Comparison of ENCODE assay signal across 8 mouse cellular contexts in the genomic region with DNA sequence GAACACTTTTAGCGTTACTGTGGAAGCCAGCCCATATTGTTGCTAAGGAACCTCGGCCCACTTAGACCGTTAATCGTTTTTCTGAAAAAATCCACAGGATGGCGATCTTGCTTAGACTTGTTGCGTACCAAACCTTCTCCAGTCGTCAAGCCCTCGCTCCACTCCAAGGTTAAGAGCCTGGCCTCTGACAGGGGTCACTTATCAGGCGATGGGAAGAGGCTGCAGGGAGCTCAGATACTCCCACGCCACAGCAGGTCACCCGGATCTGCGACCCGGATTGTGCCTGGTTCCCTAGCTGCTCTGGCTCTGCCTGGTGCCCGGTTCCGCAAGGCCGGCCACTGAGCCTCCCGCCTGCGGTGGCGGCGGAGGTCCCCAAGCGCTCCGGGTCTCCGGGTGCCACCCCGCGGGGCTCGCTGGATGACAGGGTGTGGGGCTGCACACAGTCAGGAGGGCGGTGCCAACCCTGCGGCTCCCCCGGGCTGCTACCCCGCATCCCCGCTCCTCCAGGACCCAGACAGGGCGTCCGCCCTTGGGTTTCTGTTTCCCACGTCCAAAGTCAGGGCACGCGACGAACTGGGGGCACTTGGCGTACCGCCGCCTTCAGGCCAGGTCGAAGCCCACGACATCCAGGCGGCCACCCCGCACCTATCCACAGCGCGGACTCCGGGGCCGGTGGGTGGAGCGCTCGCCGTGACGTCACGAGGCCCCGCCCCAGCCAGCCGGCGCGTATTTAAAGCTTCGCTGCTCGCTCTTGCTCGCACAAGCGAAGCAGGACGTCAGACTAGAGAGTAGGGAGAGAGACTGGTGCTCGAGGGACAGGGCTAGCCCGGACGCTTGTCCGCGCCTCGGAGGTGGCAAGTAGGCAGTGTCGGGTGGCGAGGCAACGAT. TPM values are rescaled to one million over a fixed set of nuclear protein-coding genes. Genes with fewer than 3 reads are reported as not detected.
DNase-seq lines count a peak whose midpoint lies in the region; ATAC-seq and TF ChIP-seq lines count a peak whose summit lies in the region.

Gene Plk2, plus strand, starts transcription at position 756 of the 888 bp plus-strand sequence.

- no peaks in the 10 kb centered on the region for H3K27me3 ChIP-seq in heart, embryonic 10.5 days (ENCODE audit: insufficient read depth, poor library complexity, severe bottlenecking)
- H3K27me3 ChIP-seq in kidney, embryonic 14.5 days (ENCODE audit: control insufficient read depth, insufficient read depth, low read length), result no peaks in the 10 kb centered on the region
- H3K27me3 ChIP-seq in limb, embryonic 14.5 days (ENCODE audit: control insufficient read depth, insufficient read depth, low read length), result no peaks in the 10 kb centered on the region
- H3K27me3 ChIP-seq in midbrain, embryonic 16.5 days (ENCODE audit: control insufficient read depth, insufficient read depth, low read depth, low read length), result no peaks in the 10 kb centered on the region
- peaks cover 1% of the 10 kb centered on the region for H3K27me3 ChIP-seq in spleen, adult 2 months (ENCODE audit: control insufficient read depth, insufficient read depth, low read length)

- DNase-seq in 416B (ENCODE audit: low read depth), result peak; percentile 16
- peak; percentile 96 for DNase-seq in brain, adult 2 months (ENCODE audit: low read depth, low spot score)
- DNase-seq in heart, embryonic 10.5 days (ENCODE audit: low spot score), result peak; percentile 95
- peak; percentile 94 for DNase-seq in limb, embryonic 14.5 days (ENCODE audit: low spot score)
- DNase-seq in spleen, adult 2 months (ENCODE audit: low read depth in 1 of 2, low spot score in 2 of 2), result peak; percentile 77 to 88

- H3K9me3 ChIP-seq in heart, embryonic 10.5 days, result no peaks in the 10 kb centered on the region
- 0 out of 2 replicates have a peak, but pooled peaks cover under 1% of the 10 kb centered on the region for H3K9me3 ChIP-seq in kidney, embryonic 14.5 days (ENCODE audit: control insufficient read depth, low read length)
- H3K9me3 ChIP-seq in limb, embryonic 14.5 days (ENCODE audit: control insufficient read depth, low read length), result peaks cover under 1% of the 10 kb centered on the region; the same call in 1 of the 2 replicates
- peaks cover 2% of the 10 kb centered on the region; the same call in 1 of the 2 replicates for H3K9me3 ChIP-seq in midbrain, embryonic 16.5 days (replicated peaks; ENCODE audit: control insufficient read depth, low read length, poor library complexity, severe bottlenecking)

- H3K9ac ChIP-seq in kidney, embryonic 14.5 days (ENCODE audit: low read depth, low read length), result peak within 1 kb of the TSS; percentile 60
- H3K9ac ChIP-seq in limb, embryonic 14.5 days (ENCODE audit: low read depth, low read length, severe bottlenecking), result peak within 1 kb of the TSS; percentile 90
- peak within 1 kb of the TSS; percentile 97 for H3K9ac ChIP-seq in midbrain, embryonic 16.5 days (ENCODE audit: low read depth, low read length)

- peak within 1 kb of the TSS; percentile 94 for H3K4me2 ChIP-seq in kidney, embryonic 14.5 days (replicated peaks; ENCODE audit: low read depth, low read length)
- peak within 1 kb of the TSS; percentile 100 for H3K4me2 ChIP-seq in limb, embryonic 14.5 days (replicated peaks; ENCODE audit: low read depth, low read length, severe bottlenecking)
- H3K4me2 ChIP-seq in midbrain, embryonic 16.5 days (ENCODE audit: low read length), result peak within 1 kb of the TSS; percentile 82

- no peaks in the 10 kb centered on the region for H3K4me1 ChIP-seq in embryonic fibroblast, embryonic 13.5 days (ENCODE audit: control insufficient read depth, insufficient read depth, low read length)
- H3K4me1 ChIP-seq in heart, embryonic 10.5 days, result peaks cover 10% of the 10 kb centered on the region
- no peaks in the 10 kb centered on the region for H3K4me1 ChIP-seq in kidney, embryonic 14.5 days (ENCODE audit: control insufficient read depth, insufficient read depth, low read length)
- H3K4me1 ChIP-seq in limb, embryonic 14.5 days (ENCODE audit: control insufficient read depth, insufficient read depth, low read length), result peaks cover 12% of the 10 kb centered on the region
- peaks cover 17% of the 10 kb centered on the region for H3K4me1 ChIP-seq in midbrain, embryonic 16.5 days (ENCODE audit: control insufficient read depth, insufficient read depth, low read length)
- H3K4me1 ChIP-seq in spleen, adult 2 months (ENCODE audit: control insufficient read depth, insufficient read depth, insufficient read length), result no peaks in the 10 kb centered on the region

- peak; percentile 95 for ATAC-seq in kidney, embryonic 14.5 days (ENCODE audit: low FRiP score, low TSS enrichment)
- ATAC-seq in limb, embryonic 14.5 days (ENCODE audit: low FRiP score, low read depth), result peak; percentile 94
- ATAC-seq in midbrain, embryonic 16.5 days, result peak; percentile 94

- H3K36me3 ChIP-seq in heart, embryonic 10.5 days, result peaks cover 32% of the 10 kb centered on the region
- H3K36me3 ChIP-seq in kidney, embryonic 14.5 days (ENCODE audit: control insufficient read depth, insufficient read depth, low read length), result peaks cover 21% of the 10 kb centered on the region
- H3K36me3 ChIP-seq in limb, embryonic 14.5 days (ENCODE audit: control insufficient read depth, insufficient read depth, low read length), result peaks cover 29% of the 10 kb centered on the region
- H3K36me3 ChIP-seq in midbrain, embryonic 16.5 days (ENCODE audit: control insufficient read depth, insufficient read depth, low read length), result peaks cover 22% of the 10 kb centered on the region
- H3K36me3 ChIP-seq in spleen, adult 2 months (ENCODE audit: control insufficient read depth, insufficient read depth, low read length), result peaks cover 2% of the 10 kb centered on the region

- peak; percentile 40; the same call in 1 of the 2 replicates for TF ChIP-seq CTCF in embryonic fibroblast, embryonic 13.5 days (IDR thresholded peaks at IDR 0.05; ENCODE audit: borderline replicate concordance, insufficient read depth, low read length)
- TF ChIP-seq CTCF in spleen, adult 2 months (IDR thresholded peaks at IDR 0.05; ENCODE audit: extremely low read depth, insufficient read depth, insufficient read length, insufficient replicate concordance), result peak; percentile 26; the same call in 1 of the 2 replicates

- peak within 1 kb of the TSS; percentile 83 for H3K27ac ChIP-seq in embryonic fibroblast, embryonic 13.5 days (ENCODE audit: insufficient read depth, low read length)
- peak within 1 kb of the TSS; percentile 89 for H3K27ac ChIP-seq in heart, embryonic 10.5 days
- H3K27ac ChIP-seq in kidney, embryonic 14.5 days (ENCODE audit: low read depth, low read length), result peak within 1 kb of the TSS; percentile 83
- H3K27ac ChIP-seq in limb, embryonic 14.5 days (replicated peaks; ENCODE audit: low read depth, low read length), result peak within 1 kb of the TSS; percentile 80
- H3K27ac ChIP-seq in midbrain, embryonic 16.5 days (ENCODE audit: low read length), result peak within 1 kb of the TSS; percentile 96
- H3K27ac ChIP-seq in spleen, adult 2 months (ENCODE audit: insufficient read depth, low read length), result peak within 1 kb of the TSS; percentile 53

- peak within 1 kb of the TSS; percentile 94 for H3K4me3 ChIP-seq in embryonic fibroblast, embryonic 13.5 days (ENCODE audit: insufficient read depth, low read length)
- H3K4me3 ChIP-seq in heart, embryonic 10.5 days, result peak within 1 kb of the TSS; percentile 82
- H3K4me3 ChIP-seq in kidney, embryonic 14.5 days (ENCODE audit: low read length), result peak within 1 kb of the TSS; percentile 56
- H3K4me3 ChIP-seq in limb, embryonic 14.5 days (replicated peaks; ENCODE audit: low read length), result peak within 1 kb of the TSS; percentile 78
- H3K4me3 ChIP-seq in midbrain, embryonic 16.5 days (ENCODE audit: low read depth, low read length), result peak within 1 kb of the TSS; percentile 88
- H3K4me3 ChIP-seq in spleen, adult 2 months (ENCODE audit: extremely low read depth, insufficient read depth, insufficient read length), result peak within 1 kb of the TSS; percentile 73

- under 1% methylated on average over 71 of the region's 71 CpGs for WGBS in heart, embryonic 10.5 days
- under 1% methylated on average over 71 of the region's 71 CpGs for WGBS in kidney, embryonic 14.5 days
- under 1% methylated on average over 70 of the region's 71 CpGs for WGBS in limb, embryonic 14.5 days
- under 1% methylated on average over 71 of the region's 71 CpGs for WGBS in midbrain, embryonic 16.5 days
- under 1% methylated on average over 71 of the region's 71 CpGs for WGBS in spleen, adult 2 months

- TF ChIP-seq POLR2A in embryonic fibroblast, embryonic 13.5 days (IDR thresholded peaks at IDR 0.05; ENCODE audit: low read depth, low read length), result peak; percentile 100
- peak; percentile 100; the same call in 1 of the 2 replicates for TF ChIP-seq POLR2A in limb, embryonic 14.5 days (IDR thresholded peaks at IDR 0.05; ENCODE audit: borderline replicate concordance, extremely low read depth, insufficient read depth, insufficient read length)
- TF ChIP-seq POLR2A in spleen, adult 2 months (IDR thresholded peaks at IDR 0.05; ENCODE audit: low read depth, low read length), result peak; percentile 96

RNA-seq across cellular contexts. Expression of gene Plk2, which starts in this region (rescaled TPM):
- 175 and 227 TPM in 2 replicates for polyA plus RNA-seq in embryonic fibroblast, embryonic 13.5 days (2011; ENCODE audit: insufficient read length, low read depth, missing spikeins)
- polyA plus RNA-seq in heart, embryonic 10.5 days (2016; fragmentation: Nextera tagmentation; extraction: Ambion mirVana), result 101 and 121 TPM in 2 replicates
- polyA plus RNA-seq in kidney, embryonic 14.5 days (2014; fragmentation: Nextera tagmentation; extraction: Ambion mirVana), result 60.9 and 88.0 TPM in 2 replicates
- 59.5 and 61.9 TPM in 2 replicates for polyA plus RNA-seq in limb, embryonic 14.5 days (2012; rRNA removed)
- 119 and 139 TPM in 2 replicates for polyA plus RNA-seq in limb, embryonic 14.5 days (2014; fragmentation: Nextera tagmentation; extraction: Ambion mirVana)
- 177 and 180 TPM in 2 replicates for polyA plus RNA-seq in midbrain, embryonic 16.5 days (2015; fragmentation: Nextera tagmentation; extraction: Ambion mirVana)
- polyA plus RNA-seq in spleen, adult 2 months (2012; rRNA removed), result 2.7 and 2.9 TPM in 2 replicates

Comparison
In these comparisons a context has a peak if more than half of its experiments do, and no peak if none do; other contexts are left out.
1. Peak in every context shown above with its lines: DNase-seq, ATAC-seq, H3K4me3 ChIP-seq and H3K27ac ChIP-seq.
2. RNA of gene Plk2 (polyA plus RNA-seq): 177 to 180 TPM in midbrain, embryonic 16.5 days, 175 to 227 TPM in embryonic fibroblast, embryonic 13.5 days, 59.5 to 139 TPM in limb, embryonic 14.5 days, 101 to 121 TPM in heart, embryonic 10.5 days and 60.9 to 88.0 TPM in kidney, embryonic 14.5 days; 2.7 to 2.9 TPM in spleen, adult 2 months; every median in the first group is over 10 times any median in the second.
3. DNase-seq: peak in every context shown above with its lines; median percentile 96 in brain, adult 2 months; 95 in heart, embryonic 10.5 days; 94 in limb, embryonic 14.5 days; 82 in spleen, adult 2 months; 16 in 416B.